Mouse (Mus musculus): Measurements from ENCODE around the gene Tbxas1.

GRCm38 (mm10) chr6:38936009-38936408 is 60.8 kb downstream of the Tbxas1 start:
- no peak for TF ChIP-seq CTCF (IDR thresholded peaks at IDR 0.05; ENCODE audit: low read depth, low read length)
- TF ChIP-seq POLR2A (IDR thresholded peaks at IDR 0.05; ENCODE audit: extremely low read depth, insufficient read depth, low read length), result no peak
